Mouse (Mus musculus) neutrophil, adult 65 days (primary cell): ENCODE measurements around the gene Zc3h12b. TPM values are rescaled to one million over a fixed set of nuclear protein-coding genes. Genes with fewer than 3 reads are reported as not detected.

Source experiments
- total RNA-seq: library from RNA; stranded (reverse); gene quantifications from 2 replicates; pipeline ENCODE4 v1.2.4, GENCODE M21; 2023

The Zc3h12b gene
- total RNA-seq = not detected in 2 replicates

GRCm38 (mm10) chrX:95711227-95712111, at the start of gene Zc3h12b:
TSS of gene Zc3h12b (plus strand) at chrX:95711678.

GRCm38 (mm10) chrX:95956497-95957293, 245.2 kb downstream of the Zc3h12b start, which contains the start of gene Las1l:
TSS of gene Las1l (minus strand) at chrX:95956962.

Other genes with a start within 250 kb of the Zc3h12b start
- not detected in 2 replicates for gene Asb12, start 153.7 kb upstream of the Zc3h12b start, total RNA-seq
- gene Pfn5, start 153.6 kb upstream of the Zc3h12b start, total RNA-seq = not detected in 2 replicates
- 0.50 and 0.82 TPM in 2 replicates for gene Zc4h2, start 53.2 kb upstream of the Zc3h12b start, total RNA-seq
- gene Las1l, start 245.3 kb downstream of the Zc3h12b start, total RNA-seq = 11.9 and 15.9 TPM in 2 replicates